Mouse (Mus musculus) ovary, adult 18-20 months (tissue): ENCODE results near the gene Lsg1.

Experiments
- DNase-seq: peaks from one replicate; pipeline ENCODE4 v3.0.0; 2022; ENCODE audit warnings: low spot score, mixed read lengths

Lsg1 gene

DNA sequence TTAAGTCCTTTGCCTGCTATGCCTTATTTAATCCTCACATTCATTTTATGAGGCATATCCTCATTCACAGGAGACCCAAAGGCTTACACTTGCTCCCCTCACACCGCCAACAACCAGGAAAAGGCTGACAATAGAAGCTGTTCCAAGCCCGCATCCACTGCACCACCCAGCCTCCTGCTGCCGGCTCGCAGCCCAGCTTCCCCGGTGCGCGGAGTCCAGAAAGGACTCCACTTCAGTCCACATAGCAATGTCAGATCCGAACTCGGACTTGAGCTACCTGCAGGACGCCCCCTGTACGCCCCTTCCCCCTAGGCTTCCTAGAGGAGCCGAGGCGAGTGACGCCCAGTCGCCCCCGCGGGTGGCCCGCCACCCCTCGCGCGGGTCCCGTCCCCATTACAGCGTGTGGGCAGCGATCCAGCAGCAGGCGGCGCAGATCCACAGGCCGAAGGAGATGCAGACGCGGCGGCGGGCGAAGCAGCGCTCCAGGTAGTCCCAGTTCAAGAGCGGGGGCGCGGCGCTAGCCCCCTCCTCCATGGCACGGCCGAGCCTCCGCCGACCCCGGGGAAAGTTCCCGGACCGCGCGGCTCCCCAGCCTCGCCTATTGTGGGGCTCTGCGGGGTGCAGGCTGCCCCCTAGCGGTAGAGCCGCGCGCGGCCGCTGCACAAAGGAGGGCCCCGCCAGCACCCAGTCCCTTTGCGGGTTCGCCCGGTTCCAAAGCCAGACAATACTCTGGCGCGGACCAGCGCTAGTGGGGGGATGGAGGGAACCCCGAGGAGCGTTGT lies 37.2 kb downstream of the Lsg1 start:
- peak; percentile 44 for DNase-seq

DNA sequence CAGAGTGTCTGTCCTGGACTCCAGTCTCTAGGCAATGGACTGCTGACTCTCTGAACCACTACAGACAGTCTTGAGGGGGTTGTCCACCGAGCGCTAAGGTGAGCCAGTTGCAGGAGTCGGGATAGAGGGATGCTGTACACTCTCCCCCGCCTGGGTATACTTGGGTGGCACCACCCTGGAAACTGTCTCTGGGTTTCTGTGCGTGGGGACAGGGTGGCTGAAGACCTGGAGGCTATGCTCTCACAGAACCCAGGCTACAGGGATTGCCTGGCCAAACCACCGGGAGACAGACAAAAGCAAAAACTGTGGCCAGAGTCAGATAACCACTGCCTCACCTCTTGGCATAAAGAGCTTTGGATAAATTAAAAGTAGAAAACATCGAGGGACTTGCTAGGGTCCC lies 37.9 kb downstream of the Lsg1 start:
- no peak for DNase-seq

DNA sequence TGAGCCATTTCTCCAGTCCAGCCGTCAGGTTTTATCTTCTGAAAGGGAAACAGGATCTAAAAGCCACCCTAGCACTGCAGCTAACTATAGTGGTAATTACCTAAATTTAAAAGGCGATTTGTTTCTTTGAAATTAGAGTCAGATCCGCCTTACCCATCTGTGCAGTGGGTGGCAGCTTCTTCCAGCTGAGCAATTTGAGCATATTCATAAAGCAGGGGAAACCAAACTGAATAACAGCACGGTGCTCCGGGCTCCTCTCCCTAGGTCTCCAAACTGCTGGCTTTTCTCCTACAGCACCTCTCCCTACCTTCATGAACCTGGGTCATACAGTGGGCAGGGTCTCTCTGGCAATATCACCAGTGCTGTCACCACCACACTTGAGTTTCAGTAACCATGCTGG lies 39.1 kb downstream of the Lsg1 start:
- no peak for DNase-seq

DNA sequence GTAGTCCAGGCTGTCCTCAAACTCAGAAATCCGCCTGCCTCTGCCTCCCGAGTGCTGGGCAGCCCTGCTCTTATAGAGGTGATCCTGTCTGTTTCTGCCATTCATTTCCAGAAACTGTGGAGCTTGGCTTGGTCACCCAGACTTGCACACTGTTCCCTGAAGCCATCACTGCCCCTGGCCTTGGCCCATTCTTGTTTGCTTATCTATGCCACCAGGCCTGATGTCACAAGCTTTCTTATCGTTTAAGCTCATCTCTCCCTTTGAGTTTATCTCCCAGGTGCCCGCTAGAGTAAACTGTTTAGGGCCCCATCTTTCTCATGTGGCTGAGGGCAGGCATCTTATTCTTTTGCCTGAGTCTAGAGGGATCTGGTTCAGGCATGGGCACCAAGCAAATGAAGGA lies 42.7 kb downstream of the Lsg1 start:
- no peak for DNase-seq

DNA sequence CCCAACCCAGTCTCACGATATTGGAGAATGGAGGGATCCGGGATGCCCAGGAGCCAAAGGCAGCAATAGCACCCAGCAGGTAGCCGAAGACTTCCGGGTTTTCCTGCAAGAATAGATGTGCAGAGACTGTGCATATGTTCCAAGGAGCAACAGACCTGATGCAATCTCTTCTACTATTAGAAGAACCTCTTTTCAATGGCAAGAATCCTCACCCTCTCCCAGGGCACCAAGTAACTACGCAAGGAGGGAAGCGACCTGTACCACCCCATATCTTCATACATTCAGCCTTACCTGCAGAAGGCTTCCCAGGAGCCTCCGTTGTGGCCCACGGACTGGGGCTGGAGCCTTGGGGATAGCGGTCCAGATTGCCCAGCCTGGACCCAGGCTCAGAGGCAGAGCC lies 44.0 kb downstream of the Lsg1 start:
- no peak for DNase-seq

DNA sequence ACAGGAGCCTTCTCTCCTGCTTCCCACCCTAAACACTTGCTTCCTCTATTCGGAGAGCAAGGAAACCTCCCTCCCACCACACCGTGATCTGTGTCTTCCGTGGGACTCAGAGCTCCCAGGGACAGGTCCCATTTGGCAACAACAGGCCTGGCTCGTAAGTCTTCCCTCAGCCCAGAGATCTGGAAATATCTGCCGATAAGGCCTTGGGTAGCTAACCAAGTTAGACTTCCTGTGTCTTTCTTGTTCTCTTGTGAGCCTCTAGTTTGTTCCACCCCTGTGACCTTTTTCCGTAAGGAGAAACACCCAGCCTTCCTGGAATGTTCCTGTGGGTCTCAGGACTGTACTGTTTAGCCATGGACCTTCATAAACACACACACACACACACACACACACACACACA lies 44.6 kb downstream of the Lsg1 start:
- DNase-seq = no peak

DNA sequence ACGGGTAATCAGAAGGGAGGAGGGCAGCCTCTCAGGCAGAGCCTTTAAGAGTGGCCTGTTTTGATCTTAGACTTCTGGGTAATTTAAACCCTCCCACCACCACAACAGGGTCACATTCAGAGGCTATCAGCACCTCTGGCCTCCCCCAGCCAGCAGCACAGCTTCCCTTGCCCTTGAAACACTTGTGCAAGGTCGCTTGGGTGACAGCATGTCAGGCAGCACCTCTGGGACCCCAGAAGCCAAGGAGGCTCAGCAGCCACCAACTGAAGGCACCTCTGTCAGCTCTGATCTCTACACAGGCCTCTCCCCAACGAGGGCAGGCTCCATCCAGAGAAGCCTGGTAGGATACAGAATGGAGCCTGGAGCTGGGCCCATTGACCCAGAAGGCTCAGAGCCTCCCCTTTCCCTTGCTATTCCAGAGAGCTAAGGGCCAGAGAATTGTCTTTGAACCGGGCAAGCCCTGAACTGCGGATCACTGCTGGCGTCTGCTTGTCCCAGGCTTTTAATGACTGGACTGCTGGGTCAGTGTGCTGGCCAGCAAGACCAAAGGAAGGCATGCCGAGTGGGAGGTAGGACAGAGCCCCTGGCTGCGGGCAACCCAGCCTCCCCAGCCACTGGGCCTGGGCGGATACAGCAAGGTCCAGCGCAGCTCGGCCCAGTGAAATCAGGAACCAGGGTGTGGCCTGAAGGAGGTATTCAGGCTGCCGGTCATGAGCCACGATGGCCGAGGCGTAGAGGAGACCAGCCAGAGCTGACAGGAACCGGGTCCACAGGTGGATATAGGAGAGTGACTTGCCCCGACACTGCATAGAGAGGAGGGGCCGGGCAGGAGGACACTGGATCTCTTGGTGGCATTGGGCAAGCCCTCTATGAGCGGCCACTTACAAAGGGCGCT lies 47.0 kb downstream of the Lsg1 start:
- DNase-seq = no peak

DNA sequence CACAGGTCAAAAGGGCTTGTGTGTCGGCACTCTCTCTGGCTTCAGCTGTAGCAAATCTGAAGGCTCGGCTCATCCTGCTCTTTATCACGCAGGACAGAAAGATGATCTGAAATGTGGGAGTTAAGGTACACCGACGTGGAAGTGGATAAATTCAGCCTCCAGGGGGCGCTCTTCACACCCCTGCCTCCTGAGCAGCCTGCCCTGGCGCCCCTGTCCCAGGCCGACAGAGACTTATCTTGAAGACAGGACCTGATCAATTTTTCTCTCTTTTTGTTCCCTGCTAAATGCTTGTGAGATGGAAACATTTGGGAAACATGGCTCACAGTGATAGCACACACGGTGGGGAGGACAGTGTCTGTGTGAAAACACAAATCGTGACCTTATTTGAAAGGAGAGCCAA lies 48.0 kb downstream of the Lsg1 start:
- DNase-seq = no peak

DNA sequence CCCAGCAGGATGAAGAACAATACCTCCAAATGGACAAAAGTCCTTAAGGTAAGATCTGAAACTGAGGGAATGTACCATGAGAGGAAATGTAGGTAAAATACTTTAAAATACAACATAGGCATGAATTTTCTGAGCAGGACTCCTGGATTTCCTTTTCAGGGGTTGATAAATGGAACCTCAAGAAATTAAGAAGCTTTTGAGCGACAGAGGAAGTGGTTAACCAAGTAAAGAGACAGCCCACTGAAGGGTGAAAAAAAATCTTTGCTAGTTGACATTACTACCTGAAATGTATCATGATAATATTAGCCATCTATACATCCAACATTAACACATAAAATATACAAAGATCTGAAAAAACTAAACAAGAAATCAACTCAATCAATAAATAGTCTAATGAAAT lies 52.3 kb downstream of the Lsg1 start:
- no peak for DNase-seq

DNA sequence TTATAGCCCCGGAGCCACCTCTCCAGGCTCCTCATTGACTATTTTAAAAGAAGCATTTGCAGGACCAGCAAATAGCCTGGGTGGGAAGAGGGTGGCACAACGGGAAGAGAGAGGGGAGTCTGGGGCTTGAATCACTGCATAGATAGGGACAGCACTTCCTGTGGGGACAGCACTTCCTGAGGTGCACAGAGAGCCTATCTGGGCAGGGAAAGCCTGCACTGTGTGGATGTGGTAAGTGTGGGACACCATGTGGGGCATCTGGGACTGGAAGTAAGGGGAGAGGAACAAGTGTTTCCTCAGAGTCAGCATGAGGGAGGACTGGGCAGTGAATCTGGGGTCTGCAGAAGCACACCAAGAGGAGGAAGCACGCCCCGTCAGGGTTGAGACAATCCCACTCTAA lies 53.8 kb downstream of the Lsg1 start:
- no peak for DNase-seq

DNA sequence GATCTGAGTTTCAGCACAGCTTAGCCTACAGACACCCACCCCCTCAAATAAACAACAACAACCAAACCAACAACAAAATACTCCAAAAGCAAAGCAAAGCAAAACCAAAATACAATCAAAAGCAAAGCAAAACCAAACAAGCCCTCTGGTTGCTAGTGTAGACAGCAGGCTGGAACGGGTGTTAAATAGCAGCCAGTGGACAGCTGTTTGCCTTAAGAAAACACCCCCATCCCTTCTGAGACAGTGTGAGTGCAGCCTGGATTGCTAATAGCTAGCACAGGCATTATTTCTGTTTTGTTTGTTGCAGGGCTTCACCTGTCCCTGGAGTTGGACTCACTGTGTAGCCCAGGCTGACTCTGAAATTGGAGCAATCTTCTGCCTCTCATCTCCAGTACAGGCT lies 54.5 kb downstream of the Lsg1 start:
- DNase-seq = no peak

DNA sequence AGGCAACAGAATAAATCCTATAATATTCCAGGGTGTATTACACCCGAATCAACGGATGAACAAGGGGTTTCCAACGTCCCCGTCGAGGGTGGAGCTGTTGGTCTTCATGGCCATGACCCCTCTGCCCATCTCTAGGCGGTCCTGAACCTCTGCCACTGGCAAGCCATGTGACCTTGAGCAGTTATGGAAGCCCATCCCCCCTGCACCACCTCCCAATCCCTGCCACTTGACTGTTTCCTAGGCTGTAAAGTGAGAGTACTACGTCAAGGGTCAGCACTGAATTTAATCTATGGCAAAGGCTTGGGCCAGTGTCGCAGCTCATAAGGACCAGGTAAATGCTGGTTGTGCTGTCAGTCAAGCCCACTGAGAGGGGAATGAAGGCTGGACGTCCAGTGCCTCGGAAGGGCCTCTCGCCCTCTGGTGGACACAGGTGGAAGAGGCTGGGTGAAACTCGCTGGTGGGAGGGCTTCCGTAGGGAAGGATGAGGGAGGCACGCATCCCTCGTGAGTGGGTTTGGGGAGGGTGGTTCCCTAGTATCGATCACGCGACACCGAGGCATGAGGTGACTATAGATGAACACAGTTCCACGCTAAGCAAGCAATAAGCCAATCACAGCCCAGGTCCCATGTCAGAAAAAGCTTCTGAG lies 55.5 kb downstream of the Lsg1 start:
- DNase-seq = no peak

DNA sequence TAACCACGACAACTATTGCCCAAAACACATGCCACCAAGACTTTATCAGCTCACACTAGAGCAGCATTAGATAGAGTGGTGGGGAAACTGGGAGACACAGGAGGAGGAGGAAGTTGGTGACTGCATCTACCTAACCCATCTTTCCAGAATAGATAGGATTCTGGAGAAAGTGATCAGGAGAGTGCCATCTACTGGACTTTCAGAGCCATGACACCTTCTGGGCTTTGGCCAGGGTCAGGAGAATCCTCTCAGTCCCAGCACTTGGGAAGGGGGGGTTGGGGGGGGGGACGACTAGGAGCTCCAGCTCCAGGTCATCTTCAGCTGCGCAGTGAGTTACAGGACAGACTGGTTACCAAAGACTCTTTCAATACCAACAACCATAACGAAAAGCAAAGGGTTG lies 56.6 kb downstream of the Lsg1 start:
- no peak for DNase-seq

DNA sequence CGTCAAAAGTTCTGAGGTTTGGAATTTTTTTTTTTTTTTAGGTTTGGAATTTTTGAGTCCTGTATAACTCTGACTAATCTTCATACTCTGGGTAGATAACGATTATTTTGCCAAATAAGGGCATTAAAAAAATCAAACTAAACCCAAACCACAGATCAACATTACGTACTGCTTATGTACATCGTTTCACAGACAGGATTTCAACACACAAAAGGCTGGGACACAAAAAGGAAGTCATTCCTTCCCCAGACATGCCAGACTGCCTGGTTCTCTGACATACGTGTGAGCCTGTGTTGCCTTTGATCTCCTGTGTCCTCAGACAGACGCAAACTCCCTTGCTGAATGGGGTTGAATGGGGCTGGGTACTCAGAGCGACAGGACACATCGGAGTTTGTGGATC lies 59.0 kb downstream of the Lsg1 start:
- no peak for DNase-seq

DNA sequence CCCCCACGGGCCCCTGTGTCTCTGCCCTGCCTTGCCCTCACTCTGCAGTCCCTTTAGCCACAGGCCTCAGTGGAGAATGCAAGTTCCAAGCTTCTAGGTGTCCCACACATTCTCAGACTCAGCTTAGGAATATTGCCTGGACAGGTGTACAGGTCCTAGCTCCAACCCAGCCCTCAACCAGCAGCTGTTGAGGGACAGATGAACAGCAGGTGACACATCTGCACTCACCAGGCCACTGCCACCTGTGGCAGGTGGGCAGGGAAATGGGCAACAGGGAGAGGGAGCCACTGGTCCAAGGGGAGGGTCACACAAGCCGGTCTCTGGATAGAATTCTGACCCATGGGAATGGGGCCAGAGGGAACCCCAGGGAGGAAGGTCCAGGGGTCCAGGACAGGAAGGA lies 59.5 kb downstream of the Lsg1 start:
- no peak for DNase-seq

DNA sequence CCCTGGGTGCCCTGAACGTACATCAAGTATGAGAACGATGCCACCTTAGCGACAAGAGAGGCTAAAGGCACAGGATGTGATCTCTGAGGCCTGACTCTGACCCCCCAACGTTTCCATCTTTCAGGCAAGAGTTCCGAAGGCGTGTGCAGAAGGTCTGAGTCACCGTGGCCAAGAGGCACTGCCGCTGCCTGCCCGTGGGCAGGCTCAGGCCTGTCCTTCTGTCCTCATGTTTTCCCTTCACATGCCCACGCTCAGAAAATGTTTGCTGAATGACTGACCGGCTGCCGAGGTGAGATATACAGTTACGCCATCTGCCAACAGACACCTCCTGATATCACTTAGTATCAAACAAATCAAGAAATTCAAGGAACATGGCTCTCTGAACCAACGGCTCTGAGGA lies 61.6 kb downstream of the Lsg1 start:
- no peak for DNase-seq

DNA sequence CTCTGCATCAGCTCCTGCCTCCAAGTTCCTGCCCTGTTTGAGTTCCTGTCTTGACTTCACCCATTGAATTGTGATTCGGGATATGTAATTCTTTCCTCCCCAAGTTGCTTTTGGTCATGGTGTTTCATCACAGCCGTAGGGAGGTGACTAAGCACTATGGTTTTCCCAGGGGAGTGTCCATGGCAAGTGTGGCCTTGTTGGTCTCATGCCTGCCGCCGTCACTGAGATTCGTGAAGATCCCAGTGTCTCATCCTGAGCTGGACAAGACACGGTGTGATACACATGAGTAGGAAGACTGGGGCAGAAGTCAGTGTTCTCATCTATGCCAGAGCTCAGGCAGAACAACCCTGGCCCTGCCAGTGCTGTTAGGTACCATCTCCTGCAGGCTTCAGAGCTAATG lies 62.9 kb downstream of the Lsg1 start:
- DNase-seq = no peak

DNA sequence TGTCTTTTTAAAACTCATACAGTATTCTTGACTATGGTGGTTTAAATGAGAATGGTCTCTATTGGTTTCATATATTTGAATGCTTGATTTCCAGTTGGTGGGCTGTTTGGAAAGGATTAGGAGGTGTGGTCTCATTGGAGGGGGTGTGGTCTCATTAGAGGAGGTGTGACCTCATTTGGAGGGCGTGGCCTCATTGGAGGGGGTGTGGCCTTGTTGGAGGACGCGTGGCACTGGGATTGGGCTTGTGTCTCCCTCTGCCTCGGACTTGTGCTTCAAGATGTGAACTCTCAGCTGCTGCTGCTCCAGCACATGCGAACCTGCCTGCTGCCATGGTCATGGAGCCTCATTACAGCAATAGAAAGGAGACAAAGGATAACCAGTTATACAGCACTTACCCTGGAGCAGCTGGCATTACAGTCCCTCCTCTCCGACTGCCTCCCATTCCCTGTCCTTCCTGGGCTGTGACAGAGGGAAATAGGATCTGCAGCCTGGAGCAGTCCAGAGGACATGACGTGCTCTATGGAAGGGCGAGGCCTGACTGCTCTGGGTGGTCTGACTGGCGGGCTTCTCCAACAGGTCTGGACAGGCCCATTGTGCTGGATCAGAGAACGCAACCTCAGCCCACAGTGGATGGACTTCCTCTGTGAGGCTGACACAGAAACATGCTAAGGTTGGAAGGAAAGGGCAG lies 65.0 kb downstream of the Lsg1 start:
- no peak for DNase-seq

DNA sequence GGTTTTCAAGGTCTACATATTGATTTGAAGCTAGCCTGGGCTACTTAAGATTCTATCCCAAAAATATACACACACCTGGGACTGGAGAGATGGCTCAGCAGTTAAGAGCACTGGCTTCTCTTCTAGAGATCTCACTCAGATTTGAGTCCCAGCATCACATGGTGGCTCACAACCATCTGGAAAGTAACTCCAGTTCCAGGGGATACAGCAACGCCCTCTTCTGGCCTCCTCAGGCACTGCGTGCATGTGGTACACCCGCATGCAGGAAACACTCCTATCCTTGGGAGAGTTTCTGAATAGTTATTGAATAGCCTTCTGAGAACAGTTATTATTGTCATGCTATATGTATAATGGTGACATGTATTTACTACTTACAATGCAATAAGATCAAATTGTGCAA lies 66.2 kb downstream of the Lsg1 start:
- no peak for DNase-seq

DNA sequence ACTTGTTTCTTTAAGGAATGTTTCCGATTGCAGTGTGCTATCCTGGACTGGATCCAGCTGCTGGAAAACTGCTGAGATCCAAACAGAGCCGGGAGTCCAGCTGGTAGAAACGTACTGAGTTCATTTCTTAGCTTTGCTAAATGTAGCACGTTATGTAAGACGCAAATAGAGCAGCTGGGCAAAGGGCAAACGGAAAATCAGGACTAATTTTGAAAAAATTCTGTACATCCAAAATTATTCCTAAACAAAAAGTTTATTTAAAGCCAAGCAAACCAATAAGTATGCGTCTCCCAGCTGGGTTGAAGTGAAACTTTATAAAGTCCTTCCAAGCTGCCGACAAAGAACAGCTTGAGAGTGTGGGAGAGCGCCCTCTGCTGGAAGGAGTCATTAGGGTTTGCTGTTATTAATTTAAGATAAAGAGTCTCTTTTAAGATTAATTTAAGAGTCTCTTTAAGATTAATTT lies 67.0 kb downstream of the Lsg1 start:
- DNase-seq = peak; percentile 44

DNA sequence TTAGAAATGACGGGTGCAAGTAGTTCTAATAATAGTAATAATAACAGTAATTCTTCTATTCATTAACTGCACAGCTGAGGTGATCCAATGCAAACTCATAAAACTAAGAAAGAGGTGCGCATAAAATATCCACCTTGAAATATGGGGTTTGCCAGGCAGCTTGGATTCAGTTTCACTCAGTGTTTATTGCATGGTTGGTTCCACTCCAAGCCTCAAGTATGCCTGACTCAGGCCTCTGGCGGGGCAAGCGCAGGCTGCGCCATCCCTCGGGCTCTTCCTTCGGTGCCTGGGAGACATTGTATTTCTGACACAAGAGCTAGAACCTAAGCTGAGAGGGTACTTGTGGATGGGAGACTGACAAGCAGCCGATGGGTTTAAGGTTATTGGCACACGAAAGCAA lies 68.8 kb downstream of the Lsg1 start:
- DNase-seq = no peak

DNA sequence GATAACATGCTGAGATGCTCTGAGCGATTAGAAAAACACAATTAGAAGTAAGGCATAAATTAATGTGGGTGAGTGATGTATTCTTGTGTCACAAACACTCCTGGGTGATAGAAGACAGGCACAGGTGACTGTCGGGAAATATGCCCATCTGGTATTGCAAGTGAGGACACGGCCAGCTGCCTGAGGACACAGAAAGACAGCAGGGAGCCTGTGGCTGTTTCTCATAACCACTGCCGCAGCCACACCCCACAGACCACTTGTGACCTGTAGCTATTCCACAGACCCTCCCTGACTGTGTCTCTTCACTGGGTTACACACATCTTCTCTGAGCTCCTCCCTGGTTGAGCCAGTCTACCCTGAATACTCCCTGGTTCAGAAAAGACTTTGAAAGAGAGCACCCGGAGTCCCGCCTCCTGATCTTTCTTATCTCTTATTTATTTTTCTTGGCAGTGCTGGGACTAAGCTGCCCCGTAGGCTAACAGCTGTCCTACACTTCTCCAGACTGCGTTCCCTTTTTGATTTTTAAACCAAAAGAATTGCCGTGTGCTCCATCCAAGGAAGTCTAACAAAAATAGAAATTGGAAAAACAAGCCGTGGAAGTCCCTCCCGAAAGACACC lies 69.6 kb downstream of the Lsg1 start:
- DNase-seq = peak; percentile 37
